Mouse (Mus musculus): ENCODE data around the gene Carns1. TPM values are rescaled to one million over a fixed set of nuclear protein-coding genes. Genes with fewer than 3 reads are reported as not detected.
A peak's percentile ranks its signal among the peaks of the same experiment; 100 is the strongest.

Gene Carns1
- total RNA-seq, 2 experiments from 2014 or later, result 29.4 to 33.7 TPM

- DNase-seq, result no peak
- intact Hi-C loops (cut with DNase I), result no loop called here
Measured at GRCm38 (mm10) chr19:4151898-4152297, 23.4 kb downstream of the Carns1 start.

GRCm38 (mm10) chr19:4151488-4151860 lies 23.8 kb downstream of the Carns1 start:
- intact Hi-C loops (cut with DNase I), result no loop called here
- no peak for DNase-seq

- intact Hi-C loops (cut with DNase I), result no loop called here
- no peak for DNase-seq
Measured at GRCm38 (mm10) chr19:4150567-4151487, 24.5 kb downstream of the Carns1 start.

GRCm38 (mm10) chr19:4149764-4150461 lies 25.4 kb downstream of the Carns1 start:
- intact Hi-C loops (cut with DNase I), result loop anchor here (1.0 kb wide), 1 partner anchor 42 kb away; the partner anchor contains the start of gene Ppp1ca
- DNase-seq, result no peak

GRCm38 (mm10) chr19:4149283-4149682 lies 26.0 kb downstream of the Carns1 start:
- DNase-seq, result no peak
- intact Hi-C loops (cut with DNase I), result loop anchor here (1.0 kb wide), 1 partner anchor 43 kb away; the partner anchor contains the start of gene Ppp1ca

GRCm38 (mm10) chr19:4148819-4149218 lies 26.5 kb downstream of the Carns1 start:
- intact Hi-C loops (cut with DNase I), result loop anchor here (1.0 kb wide), 2 partner anchors 23 to 43 kb away; partner anchors contain the start of gene Ppp1ca
- peak in 1 of 2 experiments; percentile 33 for DNase-seq

- intact Hi-C loops (cut with DNase I), result loop anchor here (1.0 kb wide), 1 partner anchor 22 kb away; no protein-coding TSS in a partner anchor
- DNase-seq, result peak; percentile 99 to 100
Measured at GRCm38 (mm10) chr19:4148491-4148806, 26.8 kb downstream of the Carns1 start, which contains the start of gene Coro1b. Gene Coro1b, plus strand, starts transcription at chr19:4148619.

- no peak for DNase-seq
- intact Hi-C loops (cut with DNase I), result loop anchor here (1.0 kb wide), 1 partner anchor 22 kb away; no protein-coding TSS in a partner anchor
Measured at GRCm38 (mm10) chr19:4147782-4148490, 27.3 kb downstream of the Carns1 start.

GRCm38 (mm10) chr19:4147022-4147405 lies 28.3 kb downstream of the Carns1 start:
- DNase-seq, result no peak
- intact Hi-C loops (cut with DNase I), result no loop called here

GRCm38 (mm10) chr19:4146366-4147021 lies 28.8 kb downstream of the Carns1 start:
- DNase-seq, result no peak
- intact Hi-C loops (cut with DNase I), result no loop called here

GRCm38 (mm10) chr19:4145936-4146335 lies 29.3 kb downstream of the Carns1 start:
- no peak for DNase-seq
- intact Hi-C loops (cut with DNase I), result no loop called here

GRCm38 (mm10) chr19:4144550-4145498 lies 30.5 kb downstream of the Carns1 start:
- no peak for DNase-seq
- intact Hi-C loops (cut with DNase I), result no loop called here

- no peak for DNase-seq
- intact Hi-C loops (cut with DNase I), result no loop called here
Measured at GRCm38 (mm10) chr19:4143759-4144268, 31.5 kb downstream of the Carns1 start, which contains the start of gene Cabp4. Gene Cabp4, minus strand, starts transcription at chr19:4144033.

GRCm38 (mm10) chr19:4142416-4143173 lies 32.7 kb downstream of the Carns1 start:
- intact Hi-C loops (cut with DNase I), result no loop called here
- no peak for DNase-seq

GRCm38 (mm10) chr19:4140147-4140546 lies 35.1 kb downstream of the Carns1 start:
- DNase-seq, result no peak
- intact Hi-C loops (cut with DNase I), result no loop called here

GRCm38 (mm10) chr19:4139446-4139845 lies 35.8 kb downstream of the Carns1 start, which contains the start of gene Gpr152:
Gene Gpr152, plus strand, starts transcription at chr19:4139787.
- no peak for DNase-seq
- intact Hi-C loops (cut with DNase I), result no loop called here

- intact Hi-C loops (cut with DNase I), result no loop called here
- no peak for DNase-seq
Measured at GRCm38 (mm10) chr19:4137913-4138312, 37.4 kb downstream of the Carns1 start.

GRCm38 (mm10) chr19:4136463-4136862 lies 38.8 kb downstream of the Carns1 start:
- DNase-seq, result no peak
- intact Hi-C loops (cut with DNase I), result no loop called here
